Mouse (Mus musculus) limb, embryonic 13.5 days (tissue): ENCODE measurements around the gene Dgkb. TPM values are rescaled to one million over a fixed set of nuclear protein-coding genes. Genes with fewer than 3 reads are reported as not detected.

Source experiments
- ATAC-seq: fragments of 200-750 bp; cut with Nextera tagmentation; 2 replicates; pipeline ENCODE4 v1.8.0; 2017; ENCODE audit warnings: low read depth, moderate number of reproducible peaks, moderate TSS enrichment; ENCODE audit not compliant: low FRiP score
- H3K27ac ChIP-seq: fragments of 300-500 bp; sonication (generic); 2 replicates; pipeline ENCODE4 v1.5.1; 2015; ENCODE audit warnings: inconsistent platforms, mild to moderate bottlenecking, moderate library complexity
- H3K27me3 ChIP-seq: fragments of 300-500 bp; sonication (generic); 2 replicates; pipeline ENCODE4 v1.6.1; 2015; ENCODE audit warnings: mild to moderate bottlenecking, inconsistent platforms
- H3K36me3 ChIP-seq: fragments of 300-500 bp; sonication (generic); 2 replicates; pipeline ENCODE4 v1.6.1; 2015; ENCODE audit warnings: inconsistent platforms, mild to moderate bottlenecking, moderate library complexity
- H3K4me1 ChIP-seq: fragments of 300-500 bp; sonication (generic); 2 replicates; pipeline ENCODE4 v1.6.1; 2015; ENCODE audit warnings: inconsistent platforms
- H3K4me2 ChIP-seq: fragments of 300-500 bp; sonication (generic); replicated peaks from 2 replicates; pipeline ENCODE4 v1.6.1; 2015; ENCODE audit warnings: inconsistent platforms, mild to moderate bottlenecking, moderate library complexity
- H3K4me3 ChIP-seq: fragments of 300-500 bp; sonication (generic); 2 replicates; pipeline ENCODE4 v1.5.1; 2015; ENCODE audit warnings: moderate library complexity, mild to moderate bottlenecking, inconsistent platforms
- H3K9ac ChIP-seq: fragments of 300-500 bp; sonication (generic); 2 replicates; pipeline ENCODE4 v1.6.1; 2015; ENCODE audit warnings: mild to moderate bottlenecking, inconsistent platforms
- H3K9me3 ChIP-seq: fragments of 300-500 bp; sonication (generic); 2 replicates; pipeline ENCODE4 v1.6.1; 2016; ENCODE audit warnings: inconsistent platforms
- WGBS: fragments of 180-500 bp; shearing (Covaris S2); methylation state at CpG from one replicate; pipeline ENCODE4 v1.1.7; 2015; 5-methylcytosine and 5-hydroxymethylcytosine counted together
- polyA plus RNA-seq: library from polyadenylated mRNA; unstranded; fragments of >200 nt; fragmentation: Nextera tagmentation; extraction: Ambion mirVana; gene quantifications from 2 replicates; pipeline ENCODE4 v1.2.1, GENCODE M21; 2015

Gene Dgkb
- polyA plus RNA-seq, 1 experiment from 2014 or later = 1.0 TPM

- Histone ChIP-seq H3K27me3 (no peaks in the 10 kb centered on the region), H3K4me3 (no peak overlapping the region), H3K36me3 (no peaks in the 10 kb centered on the region), H3K4me2 (no peak overlapping the region), H3K4me1 (no peaks in the 10 kb centered on the region), H3K9me3 (no peaks in the 10 kb centered on the region), H3K27ac (no peak overlapping the region), H3K9ac (no peak overlapping the region)
- ATAC-seq = no peak
These were observed 71.1 kb downstream of the Dgkb start for GRCm38 (mm10) chr12:37888591-37888990.

GRCm38 (mm10) chr12:37889431-37889830 is 71.9 kb downstream of the Dgkb start:
- Histone ChIP-seq H3K4me2 (no peak overlapping the region), H3K9ac (no peak overlapping the region), H3K9me3 (no peaks in the 10 kb centered on the region), H3K27me3 (no peaks in the 10 kb centered on the region), H3K27ac (no peak overlapping the region), H3K4me3 (no peak overlapping the region), H3K4me1 (no peaks in the 10 kb centered on the region), H3K36me3 (no peaks in the 10 kb centered on the region)
- 90% methylated on average over 4 of the region's 4 CpGs for WGBS
- ATAC-seq = no peak

- 86% methylated on average over 3 of the region's 3 CpGs for WGBS
- Histone ChIP-seq H3K27me3 (no peaks in the 10 kb centered on the region), H3K9ac (no peak overlapping the region), H3K4me2 (no peak overlapping the region), H3K9me3 (no peaks in the 10 kb centered on the region), H3K27ac (no peak overlapping the region), H3K4me3 (no peak overlapping the region), H3K4me1 (no peaks in the 10 kb centered on the region), H3K36me3 (no peaks in the 10 kb centered on the region)
- ATAC-seq = no peak
These were observed 73.8 kb downstream of the Dgkb start for GRCm38 (mm10) chr12:37891336-37891735.

- Histone ChIP-seq H3K9me3 (no peaks in the 10 kb centered on the region), H3K4me1 (no peaks in the 10 kb centered on the region), H3K4me2 (no peak overlapping the region), H3K27ac (no peak overlapping the region), H3K4me3 (no peak overlapping the region), H3K9ac (no peak overlapping the region), H3K36me3 (no peaks in the 10 kb centered on the region), H3K27me3 (no peaks in the 10 kb centered on the region)
- ATAC-seq = no peak
- 90% methylated on average over 2 of the region's 2 CpGs for WGBS
These were observed 124.6 kb downstream of the Dgkb start for GRCm38 (mm10) chr12:37942163-37942562.

GRCm38 (mm10) chr12:37956193-37956592 is 138.7 kb downstream of the Dgkb start:
- no peak overlapping the region for H3K4me2 ChIP-seq
- H3K36me3 ChIP-seq = no peaks in the 10 kb centered on the region
- 72% methylated on average over 4 of the region's 4 CpGs for WGBS
- H3K4me3 ChIP-seq = no peak overlapping the region
- H3K9ac ChIP-seq = no peak overlapping the region
- H3K9me3 ChIP-seq = peaks cover 3% of the 10 kb centered on the region; the same call in 1 of the 2 replicates
- no peak overlapping the region for H3K27ac ChIP-seq
- H3K4me1 ChIP-seq = no peaks in the 10 kb centered on the region
- no peak for ATAC-seq
- no peaks in the 10 kb centered on the region for H3K27me3 ChIP-seq

GRCm38 (mm10) chr12:37971482-37971881 is 154.0 kb downstream of the Dgkb start:
- Histone ChIP-seq H3K4me1 (no peaks in the 10 kb centered on the region), H3K27ac (no peak overlapping the region), H3K9me3 (no peaks in the 10 kb centered on the region), H3K4me3 (no peak overlapping the region), H3K4me2 (no peak overlapping the region), H3K9ac (no peak overlapping the region), H3K36me3 (no peaks in the 10 kb centered on the region), H3K27me3 (no peaks in the 10 kb centered on the region)
- WGBS = 75% methylated on average over 1 of the region's 1 CpGs
- ATAC-seq = no peak

GRCm38 (mm10) chr12:37978498-37979187 is 161.1 kb downstream of the Dgkb start:
- H3K9ac ChIP-seq = no peak overlapping the region
- no peaks in the 10 kb centered on the region for H3K4me1 ChIP-seq
- no peak overlapping the region for H3K4me2 ChIP-seq
- ATAC-seq = no peak
- no peaks in the 10 kb centered on the region for H3K36me3 ChIP-seq
- H3K27me3 ChIP-seq = no peaks in the 10 kb centered on the region
- H3K27ac ChIP-seq = no peak overlapping the region
- no peaks in the 10 kb centered on the region for H3K9me3 ChIP-seq
- H3K4me3 ChIP-seq = no peak overlapping the region
- WGBS = 36% methylated on average over 2 of the region's 2 CpGs

- Histone ChIP-seq H3K4me1 (no peaks in the 10 kb centered on the region), H3K27ac (no peak overlapping the region), H3K4me2 (no peak overlapping the region), H3K4me3 (no peak overlapping the region), H3K9me3 (no peaks in the 10 kb centered on the region), H3K9ac (no peak overlapping the region), H3K36me3 (no peaks in the 10 kb centered on the region), H3K27me3 (no peaks in the 10 kb centered on the region)
- no peak for ATAC-seq
- WGBS = 72% methylated on average over 1 of the region's 1 CpGs
These were observed 167.8 kb downstream of the Dgkb start for GRCm38 (mm10) chr12:37985352-37985751.

GRCm38 (mm10) chr12:37988066-37988591 is 170.6 kb downstream of the Dgkb start:
- Histone ChIP-seq H3K36me3 (no peaks in the 10 kb centered on the region), H3K27ac (no peak overlapping the region), H3K4me3 (no peak overlapping the region), H3K27me3 (no peaks in the 10 kb centered on the region), H3K9me3 (no peaks in the 10 kb centered on the region), H3K9ac (no peak overlapping the region), H3K4me2 (no peak overlapping the region), H3K4me1 (no peaks in the 10 kb centered on the region)
- WGBS = 87% methylated on average over 1 of the region's 1 CpGs
- ATAC-seq = no peak

GRCm38 (mm10) chr12:37993221-37993620 is 175.7 kb downstream of the Dgkb start:
- Histone ChIP-seq H3K36me3 (no peaks in the 10 kb centered on the region), H3K9ac (no peak overlapping the region), H3K4me2 (no peak overlapping the region), H3K4me1 (no peaks in the 10 kb centered on the region), H3K27me3 (no peaks in the 10 kb centered on the region), H3K4me3 (no peak overlapping the region), H3K9me3 (no peaks in the 10 kb centered on the region), H3K27ac (no peak overlapping the region)
- WGBS = 95% methylated on average over 1 of the region's 1 CpGs
- ATAC-seq = no peak

GRCm38 (mm10) chr12:37996417-37996946 is 179.0 kb downstream of the Dgkb start:
- Histone ChIP-seq H3K4me3 (no peak overlapping the region), H3K27me3 (no peaks in the 10 kb centered on the region), H3K9ac (no peak overlapping the region), H3K36me3 (no peaks in the 10 kb centered on the region), H3K4me2 (no peak overlapping the region), H3K9me3 (no peaks in the 10 kb centered on the region), H3K4me1 (no peaks in the 10 kb centered on the region), H3K27ac (no peak overlapping the region)
- 87% methylated on average over 6 of the region's 6 CpGs for WGBS
- ATAC-seq = no peak

GRCm38 (mm10) chr12:38017674-38018073 is 200.1 kb downstream of the Dgkb start:
- no peaks in the 10 kb centered on the region for H3K4me1 ChIP-seq
- H3K9me3 ChIP-seq = no peaks in the 10 kb centered on the region
- no peak overlapping the region for H3K4me3 ChIP-seq
- H3K4me2 ChIP-seq = no peak overlapping the region
- ATAC-seq = no peak
- H3K27ac ChIP-seq = no peak overlapping the region
- no peaks in the 10 kb centered on the region for H3K36me3 ChIP-seq
- 93% methylated on average over 4 of the region's 4 CpGs for WGBS
- H3K27me3 ChIP-seq = no peaks in the 10 kb centered on the region
- no peak overlapping the region for H3K9ac ChIP-seq

GRCm38 (mm10) chr12:38047256-38047655 is 229.7 kb downstream of the Dgkb start:
- 83% methylated on average over 5 of the region's 5 CpGs for WGBS
- Histone ChIP-seq H3K4me2 (no peak overlapping the region), H3K36me3 (no peaks in the 10 kb centered on the region), H3K9me3 (no peaks in the 10 kb centered on the region), H3K27ac (no peak overlapping the region), H3K27me3 (no peaks in the 10 kb centered on the region), H3K4me3 (no peak overlapping the region), H3K4me1 (no peaks in the 10 kb centered on the region), H3K9ac (no peak overlapping the region)
- no peak for ATAC-seq
